Mouse (Mus musculus): ENCODE data around the gene Ptgds. TPM values are rescaled to one million over a fixed set of nuclear protein-coding genes. Genes with fewer than 3 reads are reported as not detected.

Ptgds gene
- polyA plus RNA-seq, 1 experiment from 2014 or later: 50.3 TPM

GRCm38 (mm10) chr2:25477541-25477940 lies 7.7 kb upstream of the Ptgds start:
- ATAC-seq (ENCODE audit: low FRiP score): no peak
- Histone ChIP-seq H3K36me3 (no peaks in the 10 kb centered on the region), H3K4me3 (no peak overlapping the region), H3K9ac (no peak overlapping the region), H3K27ac (no peak overlapping the region), H3K9me3 (no peaks in the 10 kb centered on the region), H3K27me3 (0 out of 2 replicates have a peak, but pooled peaks cover 10% of the 10 kb centered on the region), H3K4me1 (replicated peaks) (no peaks in the 10 kb centered on the region), H3K4me2 (no peak overlapping the region)
- 89% methylated on average over 8 of the region's 8 CpGs for WGBS

- no peak for ATAC-seq (ENCODE audit: low FRiP score)
- Histone ChIP-seq H3K27me3 (0 out of 2 replicates have a peak, but pooled peaks cover 3% of the 10 kb centered on the region), H3K36me3 (no peaks in the 10 kb centered on the region), H3K4me3 (no peak overlapping the region), H3K4me2 (no peak overlapping the region), H3K4me1 (replicated peaks) (peaks cover 20% of the 10 kb centered on the region), H3K9ac (no peak overlapping the region), H3K27ac (no peak overlapping the region), H3K9me3 (no peaks in the 10 kb centered on the region)
- 83% methylated on average over 2 of the region's 2 CpGs for WGBS
Observed at GRCm38 (mm10) chr2:25472550-25472949, 2.7 kb upstream of the Ptgds start.

GRCm38 (mm10) chr2:25468962-25469915 lies 607 bp downstream of the Ptgds start:
- Histone ChIP-seq H3K27ac (peak overlapping the region; percentile 73), H3K27me3 (no peaks in the 10 kb centered on the region), H3K4me2 (no peak overlapping the region), H3K36me3 (no peaks in the 10 kb centered on the region), H3K4me3 (no peak overlapping the region), H3K4me1 (replicated peaks) (peaks cover 27% of the 10 kb centered on the region), H3K9me3 (no peaks in the 10 kb centered on the region), H3K9ac (no peak overlapping the region)
- WGBS: 75% methylated on average over 10 of the region's 10 CpGs
- peak; percentile 76 for ATAC-seq (ENCODE audit: low FRiP score)

- H3K36me3 ChIP-seq: no peaks in the 10 kb centered on the region
- ATAC-seq (ENCODE audit: low FRiP score): no peak
- no peak overlapping the region for H3K4me2 ChIP-seq
- H3K4me3 ChIP-seq: no peak overlapping the region
- no peak overlapping the region for H3K27ac ChIP-seq
- peaks cover 27% of the 10 kb centered on the region for H3K4me1 ChIP-seq (replicated peaks)
- H3K9ac ChIP-seq: no peak overlapping the region
- no peaks in the 10 kb centered on the region for H3K27me3 ChIP-seq
- WGBS: 78% methylated on average over 14 of the region's 14 CpGs
- no peaks in the 10 kb centered on the region for H3K9me3 ChIP-seq
Observed at GRCm38 (mm10) chr2:25467606-25468303, 2.1 kb downstream of the Ptgds start.

- Histone ChIP-seq H3K4me3 (no peak overlapping the region), H3K4me2 (no peak overlapping the region), H3K36me3 (no peaks in the 10 kb centered on the region), H3K9me3 (no peaks in the 10 kb centered on the region), H3K9ac (peak overlapping the region; percentile 29; the same call in 1 of the 2 replicates), H3K27ac (no peak overlapping the region), H3K27me3 (no peaks in the 10 kb centered on the region), H3K4me1 (replicated peaks) (peaks cover 35% of the 10 kb centered on the region)
- no peak for ATAC-seq (ENCODE audit: low FRiP score)
- 59% methylated on average over 10 of the region's 10 CpGs for WGBS
Observed at GRCm38 (mm10) chr2:25465816-25466635, 3.8 kb downstream of the Ptgds start.

GRCm38 (mm10) chr2:25465256-25465655 lies 4.6 kb downstream of the Ptgds start:
- no peak overlapping the region for H3K4me2 ChIP-seq
- H3K27ac ChIP-seq: no peak overlapping the region
- 89% methylated on average over 2 of the region's 2 CpGs for WGBS
- H3K4me1 ChIP-seq (replicated peaks): peaks cover 35% of the 10 kb centered on the region
- H3K27me3 ChIP-seq: no peaks in the 10 kb centered on the region
- H3K9ac ChIP-seq: no peak overlapping the region
- H3K9me3 ChIP-seq: no peaks in the 10 kb centered on the region
- H3K4me3 ChIP-seq: no peak overlapping the region
- ATAC-seq (ENCODE audit: low FRiP score): no peak
- H3K36me3 ChIP-seq: no peaks in the 10 kb centered on the region

GRCm38 (mm10) chr2:25463630-25464029 lies 6.2 kb downstream of the Ptgds start:
- Histone ChIP-seq H3K9me3 (no peaks in the 10 kb centered on the region), H3K4me3 (no peak overlapping the region), H3K4me2 (no peak overlapping the region), H3K27ac (no peak overlapping the region), H3K27me3 (no peaks in the 10 kb centered on the region), H3K9ac (no peak overlapping the region), H3K36me3 (peaks cover 9% of the 10 kb centered on the region), H3K4me1 (replicated peaks) (peaks cover 35% of the 10 kb centered on the region)
- no peak for ATAC-seq (ENCODE audit: low FRiP score)
- 86% methylated on average over 3 of the region's 3 CpGs for WGBS

- H3K4me2 ChIP-seq: peak overlapping the region; percentile 94
- peaks cover 30% of the 10 kb centered on the region for H3K4me1 ChIP-seq (replicated peaks)
- H3K27me3 ChIP-seq: no peaks in the 10 kb centered on the region
- peak overlapping the region; percentile 68 for H3K9ac ChIP-seq
- H3K27ac ChIP-seq: peak overlapping the region; percentile 91
- 0 out of 2 replicates have a peak, but pooled peaks have one; percentile 8 for ATAC-seq (ENCODE audit: low FRiP score)
- peaks cover 23% of the 10 kb centered on the region for H3K36me3 ChIP-seq
- peak overlapping the region; percentile 59 for H3K4me3 ChIP-seq
- H3K9me3 ChIP-seq: no peaks in the 10 kb centered on the region
- 27% methylated on average over 3 of the region's 3 CpGs for WGBS
Observed at GRCm38 (mm10) chr2:25461407-25461806, 8.4 kb downstream of the Ptgds start.

- H3K4me1 ChIP-seq (replicated peaks): peaks cover 27% of the 10 kb centered on the region
- WGBS: under 1% methylated on average over 48 of the region's 48 CpGs
Observed at GRCm38 (mm10) chr2:25460551-25461309, 9.1 kb downstream of the Ptgds start, which contains the start of gene Paxx. TSS of gene Paxx (minus strand) at chr2:25461094.

GRCm38 (mm10) chr2:25460135-25460534 lies 9.7 kb downstream of the Ptgds start:
- 39% methylated on average over 5 of the region's 5 CpGs for WGBS
- H3K9me3 ChIP-seq: no peaks in the 10 kb centered on the region
- H3K4me2 ChIP-seq: peak overlapping the region; percentile 94
- peaks cover 27% of the 10 kb centered on the region for H3K4me1 ChIP-seq (replicated peaks)
- peak overlapping the region; percentile 83 for H3K9ac ChIP-seq
- ATAC-seq (ENCODE audit: low FRiP score): peak; percentile 40
- H3K27me3 ChIP-seq: no peaks in the 10 kb centered on the region
- peak overlapping the region; percentile 91 for H3K27ac ChIP-seq
- H3K4me3 ChIP-seq: peak overlapping the region; percentile 59
- H3K36me3 ChIP-seq: peaks cover 23% of the 10 kb centered on the region

More at GRCm38 (mm10) chr2:25460551-25461309, 9.1 kb downstream of the Ptgds start, which contains the start of gene Paxx:
- H3K27me3 ChIP-seq: no peaks in the 10 kb centered on the region
- H3K27ac ChIP-seq: peak within 1 kb of the TSS; percentile 91
- H3K9ac ChIP-seq: peak within 1 kb of the TSS; percentile 83
- no peaks in the 10 kb centered on the region for H3K9me3 ChIP-seq
- peak within 1 kb of the TSS; percentile 94 for H3K4me2 ChIP-seq
- peak; percentile 89 for ATAC-seq (ENCODE audit: low FRiP score)
- peak within 1 kb of the TSS; percentile 59 for H3K4me3 ChIP-seq
- H3K36me3 ChIP-seq: peaks cover 23% of the 10 kb centered on the region

- peak overlapping the region; percentile 94 for H3K4me2 ChIP-seq
- H3K9me3 ChIP-seq: no peaks in the 10 kb centered on the region
- H3K4me3 ChIP-seq: peak overlapping the region; percentile 59; the same call in 1 of the 2 replicates
- H3K27ac ChIP-seq: no peak overlapping the region
- 74% methylated on average over 5 of the region's 5 CpGs for WGBS
- H3K4me1 ChIP-seq (replicated peaks): peaks cover 27% of the 10 kb centered on the region
- no peak for ATAC-seq (ENCODE audit: low FRiP score)
- peaks cover 23% of the 10 kb centered on the region for H3K36me3 ChIP-seq
- H3K27me3 ChIP-seq: no peaks in the 10 kb centered on the region
- H3K9ac ChIP-seq: peak overlapping the region; percentile 83; the same call in 1 of the 2 replicates
Observed at GRCm38 (mm10) chr2:25458911-25459310, 10.9 kb downstream of the Ptgds start.
